Mouse (Mus musculus): Measurements from ENCODE around the gene Xpnpep1. TPM values are rescaled to one million over a fixed set of nuclear protein-coding genes. Genes with fewer than 3 reads are reported as not detected.

The Xpnpep1 gene
- polyA plus RNA-seq (2017; shearing (Covaris generic)): 79.7 TPM

DNA sequence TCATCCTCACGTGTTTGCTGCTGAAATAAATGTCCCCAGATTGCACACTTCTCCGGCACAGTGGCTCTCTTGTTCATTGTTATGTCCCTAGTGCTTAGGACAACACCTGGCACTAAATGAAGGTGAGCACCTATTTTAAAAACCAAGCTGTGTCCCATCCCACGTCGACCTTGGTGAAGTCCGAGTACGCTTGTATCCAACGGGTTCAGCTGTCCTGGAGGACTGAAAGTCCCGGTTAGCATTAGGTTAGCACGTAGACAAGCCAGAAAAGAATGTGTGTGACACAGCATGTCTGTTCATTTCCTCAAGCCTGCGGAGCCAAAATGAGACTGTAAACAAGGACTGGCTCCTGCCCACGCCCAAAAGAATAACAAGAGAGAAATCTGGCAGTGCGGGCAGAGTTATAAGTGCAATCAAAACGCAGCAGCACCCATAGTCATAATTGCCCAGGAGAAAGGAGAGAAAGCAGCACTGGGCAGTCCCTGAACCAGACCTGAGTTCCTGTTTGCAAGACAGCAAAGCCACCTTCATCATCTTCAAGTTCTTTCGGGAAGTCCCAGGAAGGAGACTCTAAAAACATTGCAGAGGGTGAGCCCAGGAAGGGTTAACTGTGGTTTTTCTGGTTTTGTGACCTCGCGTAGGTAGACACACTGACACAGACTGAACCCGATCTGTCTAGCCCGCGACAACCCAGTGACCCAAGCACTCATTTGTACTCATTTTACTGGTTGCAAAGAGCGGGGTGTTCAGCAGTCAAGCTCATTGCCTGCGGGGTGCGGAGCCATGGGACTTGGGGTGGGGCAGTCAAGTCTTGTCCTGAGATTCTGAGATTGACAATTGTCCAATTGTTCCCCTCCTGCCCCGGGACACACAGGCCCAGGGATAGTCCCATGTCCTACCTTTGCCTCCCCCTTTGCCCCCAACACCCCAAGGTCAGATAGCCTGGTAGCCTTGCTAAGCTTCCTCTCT, at the start of gene Xpnpep1:
Gene Xpnpep1, minus strand, starts transcription at position 51 of the 969 bp plus-strand sequence.

Other genes starting within 250 kb of the Xpnpep1 start
- 197 TPM for gene Add3, start 100.2 kb upstream of the Xpnpep1 start, polyA plus RNA-seq (2017; shearing (Covaris generic))